Comparison of ENCODE assay signal across 16 mouse cellular contexts in genomic region chr1:182087351-182087750, GRCm38 (mm10). TPM values are rescaled to one million over a fixed set of nuclear protein-coding genes. Genes with fewer than 3 reads are reported as not detected.
DNase-seq lines count a peak whose midpoint lies in the region; ATAC-seq and TF ChIP-seq lines count a peak whose summit lies in the region.
"Had no signal": no experiment of that assay in that cellular context is flagged by ENCODE, and none has a peak within 500 bp of the region (broad histone marks: within the 10 kb centered on the region; RNA-seq: fewer than 3 reads in every experiment).

No protein-coding gene starts in this region.

- H3K36me3 ChIP-seq in lung, embryonic 16.5 days (ENCODE audit: control insufficient read depth, insufficient read depth, low read length): no peaks in the 10 kb centered on the region
- no peaks in the 10 kb centered on the region for H3K36me3 ChIP-seq in CH12.LX (replicated peaks in 1 of 2; ENCODE audit: control insufficient read depth in 1 of 2, insufficient read depth in 1 of 2, low read length in 1 of 2)
- H3K36me3 ChIP-seq in neural tube, embryonic 15.5 days: no peaks in the 10 kb centered on the region
- H3K36me3 ChIP-seq in forebrain, postnatal 0 days (ENCODE audit: insufficient read depth): no peaks in the 10 kb centered on the region
- H3K36me3 ChIP-seq: embryonic facial prominence, embryonic 13.5 days; heart, embryonic 13.5 days; hindbrain, embryonic 12.5 days; intestine, embryonic 15.5 days had no signal

- no peak for ATAC-seq in lung, embryonic 16.5 days (ENCODE audit: low read depth)
- no peak for ATAC-seq in neural tube, embryonic 15.5 days (ENCODE audit: low FRiP score)
- ATAC-seq in forebrain, postnatal 0 days: no peak
- ATAC-seq: CD4-positive, CD25-positive, alpha-beta regulatory T cell, adult 4 months; intestine, embryonic 15.5 days had no signal

- no peak overlapping the region for H3K4me3 ChIP-seq in lung, embryonic 16.5 days (ENCODE audit: low read length)
- no peak overlapping the region for H3K4me3 ChIP-seq in lung, adult 2 months (replicated peaks; ENCODE audit: extremely low read depth, low read depth, low read length)
- H3K4me3 ChIP-seq in CH12.LX (replicated peaks in 1 of 3; ENCODE audit: low read depth in 2 of 3, low read length in 2 of 3, poor library complexity in 1 of 3): peak overlapping the region in 1 of 3 experiments; percentile 38
- no peak overlapping the region for H3K4me3 ChIP-seq in neural tube, embryonic 15.5 days (replicated peaks)
- no peak overlapping the region for H3K4me3 ChIP-seq in forebrain, postnatal 0 days (ENCODE audit: low read depth, low read length)
- H3K4me3 ChIP-seq: embryonic facial prominence, embryonic 13.5 days; forebrain, embryonic 13.5 days; gastrocnemius, adult 2 months; heart, embryonic 13.5 days; hindbrain, embryonic 12.5 days; intestine, embryonic 15.5 days had no signal

- no peak for TF ChIP-seq EP300 in CH12.LX (IDR thresholded peaks at IDR 0.05; ENCODE audit: low read length)

- H3K4me2 ChIP-seq in lung, embryonic 16.5 days (ENCODE audit: low read depth, low read length): no peak overlapping the region
- H3K4me2 ChIP-seq in CH12.LX (ENCODE audit: insufficient read depth, low read depth, poor library complexity, severe bottlenecking): peak overlapping the region; percentile 56; the same call in 1 of the 2 replicates
- H3K4me2 ChIP-seq in neural tube, embryonic 15.5 days: no peak overlapping the region
- H3K4me2 ChIP-seq in forebrain, postnatal 0 days (ENCODE audit: low read depth): no peak overlapping the region
- H3K4me2 ChIP-seq: embryonic facial prominence, embryonic 13.5 days; forebrain, embryonic 13.5 days; heart, embryonic 13.5 days; hindbrain, embryonic 12.5 days; intestine, embryonic 15.5 days had no signal

- H3K4me1 ChIP-seq in lung, embryonic 16.5 days (replicated peaks; ENCODE audit: control insufficient read depth, insufficient read depth, low read length): peaks cover 51% of the 10 kb centered on the region
- peaks cover 14% of the 10 kb centered on the region for H3K4me1 ChIP-seq in lung, adult 2 months (ENCODE audit: control insufficient read depth, insufficient read depth, low read length)
- peaks cover 44 to 84% of the 10 kb centered on the region in 2 experiments for H3K4me1 ChIP-seq in CH12.LX (ENCODE audit: control insufficient read depth in 1 of 2, insufficient read depth in 2 of 2)
- H3K4me1 ChIP-seq in neural tube, embryonic 15.5 days: peaks cover 40% of the 10 kb centered on the region
- peaks cover 3% of the 10 kb centered on the region; the same call in 1 of the 2 replicates for H3K4me1 ChIP-seq in forebrain, postnatal 0 days (ENCODE audit: insufficient read depth)

- H3K27ac ChIP-seq in lung, embryonic 16.5 days (ENCODE audit: low read length): peak overlapping the region; percentile 25; the same call in 1 of the 2 replicates
- peak overlapping the region; percentile 97 for H3K27ac ChIP-seq in CH12.LX (ENCODE audit: insufficient read depth, low read depth)
- H3K27ac ChIP-seq in neural tube, embryonic 15.5 days (replicated peaks): 0 out of 2 replicates have a peak overlapping the region, but pooled peaks have one; percentile 28
- H3K27ac ChIP-seq in forebrain, postnatal 0 days (ENCODE audit: low read depth, low read length): no peak overlapping the region
- H3K27ac ChIP-seq: embryonic facial prominence, embryonic 13.5 days; forebrain, embryonic 13.5 days; gastrocnemius, adult 2 months; intestine, embryonic 15.5 days had no signal

- H3K9ac ChIP-seq in lung, embryonic 16.5 days (ENCODE audit: low read length): no peak overlapping the region
- peak overlapping the region; percentile 42 for H3K9ac ChIP-seq in CH12.LX (ENCODE audit: insufficient read depth, low read depth)
- H3K9ac ChIP-seq in neural tube, embryonic 15.5 days (replicated peaks): no peak overlapping the region
- no peak overlapping the region for H3K9ac ChIP-seq in forebrain, postnatal 0 days
- H3K9ac ChIP-seq: embryonic facial prominence, embryonic 13.5 days; forebrain, embryonic 13.5 days; heart, embryonic 13.5 days; hindbrain, embryonic 12.5 days; intestine, embryonic 15.5 days had no signal

- H3K9me3 ChIP-seq in lung, embryonic 16.5 days (ENCODE audit: control insufficient read depth, low read length): no peaks in the 10 kb centered on the region
- H3K9me3 ChIP-seq in CH12.LX (replicated peaks; ENCODE audit: low read length): no peaks in the 10 kb centered on the region
- no peaks in the 10 kb centered on the region for H3K9me3 ChIP-seq in neural tube, embryonic 15.5 days (replicated peaks)
- H3K9me3 ChIP-seq in forebrain, postnatal 0 days (ENCODE audit: low read length): no peaks in the 10 kb centered on the region
- H3K9me3 ChIP-seq: embryonic facial prominence, embryonic 13.5 days; forebrain, embryonic 13.5 days; heart, embryonic 13.5 days; hindbrain, embryonic 12.5 days; intestine, embryonic 15.5 days had no signal

- WGBS in lung, embryonic 16.5 days: 72% methylated on average over 3 of the region's 3 CpGs
- 58% methylated on average over 3 of the region's 3 CpGs for WGBS in lung, adult 2 months
- 87% methylated on average over 3 of the region's 3 CpGs for WGBS in neural tube, embryonic 15.5 days
- 82% methylated on average over 3 of the region's 3 CpGs for WGBS in forebrain, postnatal 0 days

- TF ChIP-seq POLR2A in lung, adult 2 months (IDR thresholded peaks at IDR 0.05; ENCODE audit: borderline replicate concordance, extremely low read depth, low read depth, low read length): no peak
- TF ChIP-seq POLR2A in CH12.LX (IDR thresholded peaks at IDR 0.05; ENCODE audit: low read depth, low read length): no peak

- no peaks in the 10 kb centered on the region; the same call in 1 of the 2 replicates for H3K79me2 ChIP-seq in CH12.LX (replicated peaks; ENCODE audit: control insufficient read depth, extremely low read depth, insufficient read depth, poor library complexity, severe bottlenecking)

- dilution Hi-C loops in CH12.LX (cut with MboI; ENCODE audit: extremely low pct_ligation_motif_present, extremely low pct_unique_long_range_greater_than_20kb, low sequenced_read_pairs): no loop called here

- in situ Hi-C loops in CH12.LX (cut with MboI; ENCODE audit: low pct_ligation_motif_present, low pct_unique_long_range_greater_than_20kb, low sequenced_read_pairs): loop anchor here (5.0 kb wide), 1 partner anchor 65 kb away; no protein-coding TSS in a partner anchor

- DNase-seq in adrenal gland, adult 2 months: peak; percentile 24
- DNase-seq in adrenal gland, adult 8-10 months: no peak
- DNase-seq in lung, adult 2 months: no peak
- DNase-seq in CH12.LX (ENCODE audit: extremely low read depth): no peak
- no peak for DNase-seq in forebrain, postnatal 0 days
- DNase-seq: B cell, adult 2 months; gastrocnemius, postnatal 25 days had no signal

- TF ChIP-seq RAD21 in CH12.LX (IDR thresholded peaks at IDR 0.05; ENCODE audit: low read depth, low read length): no peak

- no peaks in the 10 kb centered on the region; the same call in 1 of the 2 replicates for H3K27me3 ChIP-seq in lung, embryonic 16.5 days (ENCODE audit: control insufficient read depth, insufficient read depth, low read depth, low read length)
- H3K27me3 ChIP-seq in CH12.LX (replicated peaks): no peaks in the 10 kb centered on the region
- H3K27me3 ChIP-seq in neural tube, embryonic 15.5 days (replicated peaks): 0 out of 2 replicates have a peak, but pooled peaks cover 3% of the 10 kb centered on the region
- no peaks in the 10 kb centered on the region for H3K27me3 ChIP-seq in forebrain, postnatal 0 days (ENCODE audit: insufficient read depth, low read length)
- H3K27me3 ChIP-seq: embryonic facial prominence, embryonic 13.5 days; forebrain, embryonic 13.5 days; heart, embryonic 13.5 days; hindbrain, embryonic 12.5 days; intestine, embryonic 15.5 days had no signal

- no peak for TF ChIP-seq CTCF in lung, adult 2 months (IDR thresholded peaks at IDR 0.05; ENCODE audit: insufficient read depth, low read length)
- no peak for TF ChIP-seq CTCF in CH12.LX (conservative IDR thresholded peaks at IDR 0.05 in 1 of 2, IDR thresholded peaks at IDR 0.05 in 1 of 2; ENCODE audit: low read depth in 2 of 2, low read length in 2 of 2)
- TF ChIP-seq CTCF in forebrain, postnatal 0 days (IDR thresholded peaks at IDR 0.05; ENCODE audit: low read depth): no peak

TF ChIP-seq in CH12.LX, 34 proteins besides CTCF, POLR2A, EP300 and RAD21:
- TF ChIP-seq ZC3H11A (IDR thresholded peaks at IDR 0.05; ENCODE audit: low read depth, low read length) (no peak), TBP (conservative IDR thresholded peaks at IDR 0.05; ENCODE audit: low read depth, low read length) (no peak), MEF2A (IDR thresholded peaks at IDR 0.05; ENCODE audit: borderline replicate concordance, low read depth, low read length) (no peak), RCOR1 (conservative IDR thresholded peaks at IDR 0.05; ENCODE audit: low read depth, low read length) (no peak), ETS1 (conservative IDR thresholded peaks at IDR 0.05; ENCODE audit: low read depth, low read length) (no peak), ZMIZ1 (IDR thresholded peaks at IDR 0.05; ENCODE audit: low read depth, low read length) (no peak), MAZ (IDR thresholded peaks at IDR 0.05; ENCODE audit: low read depth, low read length) (no peak), E2F4 (IDR thresholded peaks at IDR 0.05; ENCODE audit: insufficient replicate concordance, low read depth, low read length) (no peak), MAX (IDR thresholded peaks at IDR 0.05; ENCODE audit: low read length) (no peak), BHLHE40 (IDR thresholded peaks at IDR 0.05; ENCODE audit: low read depth, low read length) (no peak; the same call in 1 of the 2 replicates)

RNA-seq across cellular contexts. Expression of gene Srp9, which starts 37.2 kb away (rescaled TPM):
- total RNA-seq in adrenal gland, adult 2 months (2021): 10 to 100 TPM; 46.4 to 64.9 TPM
- polyA plus RNA-seq in adrenal gland, adult 2 months (2012; rRNA removed): 22.7 and 29.6 TPM in 2 replicates
- 10 to 100 TPM; 53.2 to 85.2 (median 69.2) TPM for total RNA-seq in adrenal gland, adult 8-10 months (2022)
- polyA plus RNA-seq in lung, embryonic 16.5 days (2015; fragmentation: Nextera tagmentation; extraction: Ambion mirVana): 133 and 141 TPM in 2 replicates
- polyA plus RNA-seq in lung, adult 2 months (2012; rRNA removed): 26.8 and 33.9 TPM in 2 replicates
- total RNA-seq in CH12.LX (2012; rRNA removed) (135 and 154 TPM in 2 replicates), CH12.LX (2014; rRNA removed) (221 and 235 TPM in 2 replicates)
- polyA plus RNA-seq in CH12.LX (2012; ENCODE audit: insufficient read length, low read depth): 138 and 153 TPM in 2 replicates
- polyA plus RNA-seq in neural tube, embryonic 15.5 days (2015; fragmentation: Nextera tagmentation; extraction: Ambion mirVana): 132 and 140 TPM in 2 replicates
- 82.9 and 90.1 TPM in 2 replicates for total RNA-seq in forebrain, postnatal 0 days (2014; rRNA removed)
- 150 and 179 TPM in 2 replicates for polyA plus RNA-seq in forebrain, postnatal 0 days (2015; fragmentation: Nextera tagmentation; extraction: Ambion mirVana)
